Mouse (Mus musculus): ENCODE data around the gene Zc3h8. TPM values are rescaled to one million over a fixed set of nuclear protein-coding genes. Genes with fewer than 3 reads are reported as not detected.

Gene Zc3h8
- polyA plus RNA-seq, 1 experiment from 2014 or later, result 4.6 TPM

- no peaks in the 10 kb centered on the region for H3K9me3 ChIP-seq (ENCODE audit: control insufficient read depth, low read length)
- H3K9ac ChIP-seq (ENCODE audit: low read length), result no peak overlapping the region
- no peak overlapping the region for H3K4me2 ChIP-seq (replicated peaks; ENCODE audit: low read depth)
- WGBS, result 76% methylated on average over 4 of the region's 4 CpGs
- H3K36me3 ChIP-seq (ENCODE audit: control insufficient read depth, insufficient read depth, low read length), result no peaks in the 10 kb centered on the region
- no peak overlapping the region for H3K4me3 ChIP-seq (ENCODE audit: low read depth, low read length)
- no peak for ATAC-seq (ENCODE audit: low FRiP score, low TSS enrichment)
- H3K27ac ChIP-seq (replicated peaks), result no peak overlapping the region
- no peaks in the 10 kb centered on the region for H3K4me1 ChIP-seq (replicated peaks; ENCODE audit: control insufficient read depth, insufficient read depth)
- DNase-seq (ENCODE audit: low spot score), result no peak
- no peaks in the 10 kb centered on the region for H3K27me3 ChIP-seq (ENCODE audit: control insufficient read depth, insufficient read depth, low read length)
- no peak for TF ChIP-seq EP300 (optimal IDR thresholded peaks at IDR 0.05)
- no peak for TF ChIP-seq CTCF (IDR thresholded peaks at IDR 0.05; ENCODE audit: low read depth)
Measured at GRCm38 (mm10) chr2:128914978-128915377, 28.9 kb downstream of the Zc3h8 start.

GRCm38 (mm10) chr2:128903661-128904060 is 40.2 kb downstream of the Zc3h8 start:
- Histone ChIP-seq H3K4me2 (replicated peaks; ENCODE audit: low read depth) (no peak overlapping the region), H3K9ac (ENCODE audit: low read length) (no peak overlapping the region), H3K27me3 (ENCODE audit: control insufficient read depth, insufficient read depth, low read length) (no peaks in the 10 kb centered on the region), H3K9me3 (ENCODE audit: control insufficient read depth, low read length) (0 out of 2 replicates have a peak, but pooled peaks cover 6% of the 10 kb centered on the region), H3K4me3 (ENCODE audit: low read depth, low read length) (no peak overlapping the region), H3K36me3 (ENCODE audit: control insufficient read depth, insufficient read depth, low read length) (no peaks in the 10 kb centered on the region), H3K27ac (replicated peaks) (no peak overlapping the region), H3K4me1 (replicated peaks; ENCODE audit: control insufficient read depth, insufficient read depth) (no peaks in the 10 kb centered on the region)
- 62% methylated on average over 3 of the region's 3 CpGs for WGBS
- no peak for ATAC-seq (ENCODE audit: low FRiP score, low TSS enrichment)
- TF ChIP-seq CTCF (IDR thresholded peaks at IDR 0.05; ENCODE audit: low read depth) (no peak), EP300 (optimal IDR thresholded peaks at IDR 0.05) (no peak)
- no peak for DNase-seq (ENCODE audit: low spot score)

GRCm38 (mm10) chr2:128902843-128903242 is 41.0 kb downstream of the Zc3h8 start:
- Histone ChIP-seq H3K36me3 (ENCODE audit: control insufficient read depth, insufficient read depth, low read length) (no peaks in the 10 kb centered on the region), H3K4me2 (replicated peaks; ENCODE audit: low read depth) (no peak overlapping the region), H3K9me3 (ENCODE audit: control insufficient read depth, low read length) (0 out of 2 replicates have a peak, but pooled peaks cover 6% of the 10 kb centered on the region), H3K27ac (replicated peaks) (no peak overlapping the region), H3K4me3 (ENCODE audit: low read depth, low read length) (no peak overlapping the region), H3K9ac (ENCODE audit: low read length) (no peak overlapping the region), H3K4me1 (replicated peaks; ENCODE audit: control insufficient read depth, insufficient read depth) (no peaks in the 10 kb centered on the region), H3K27me3 (ENCODE audit: control insufficient read depth, insufficient read depth, low read length) (no peaks in the 10 kb centered on the region)
- 52% methylated on average over 6 of the region's 6 CpGs for WGBS
- TF ChIP-seq EP300 (optimal IDR thresholded peaks at IDR 0.05) (no peak), CTCF (IDR thresholded peaks at IDR 0.05; ENCODE audit: low read depth) (no peak)
- no peak for DNase-seq (ENCODE audit: low spot score)
- no peak for ATAC-seq (ENCODE audit: low FRiP score, low TSS enrichment)

- ATAC-seq (ENCODE audit: low FRiP score, low TSS enrichment) (peak; percentile 57), DNase-seq (ENCODE audit: low spot score) (peak; percentile 45)
- Histone ChIP-seq H3K9me3 (ENCODE audit: control insufficient read depth, low read length) (no peaks in the 10 kb centered on the region), H3K9ac (ENCODE audit: low read length) (no peak overlapping the region), H3K27ac (replicated peaks) (no peak overlapping the region), H3K4me1 (replicated peaks; ENCODE audit: control insufficient read depth, insufficient read depth) (no peaks in the 10 kb centered on the region), H3K4me3 (ENCODE audit: low read depth, low read length) (peak overlapping the region; percentile 34), H3K4me2 (replicated peaks; ENCODE audit: low read depth) (peak overlapping the region; percentile 66), H3K27me3 (ENCODE audit: control insufficient read depth, insufficient read depth, low read length) (no peaks in the 10 kb centered on the region), H3K36me3 (ENCODE audit: control insufficient read depth, insufficient read depth, low read length) (no peaks in the 10 kb centered on the region)
- TF ChIP-seq EP300 (optimal IDR thresholded peaks at IDR 0.05), result no peak
- TF ChIP-seq CTCF (IDR thresholded peaks at IDR 0.05; ENCODE audit: low read depth), result no peak
- 5% methylated on average over 29 of the region's 37 CpGs for WGBS
Measured at GRCm38 (mm10) chr2:128892180-128892721, 51.6 kb downstream of the Zc3h8 start.

GRCm38 (mm10) chr2:128890661-128891335 is 53.1 kb downstream of the Zc3h8 start:
- no peaks in the 10 kb centered on the region for H3K9me3 ChIP-seq (ENCODE audit: control insufficient read depth, low read length)
- 86% methylated on average over 4 of the region's 4 CpGs for WGBS
- no peak overlapping the region for H3K9ac ChIP-seq (ENCODE audit: low read length)
- no peaks in the 10 kb centered on the region for H3K27me3 ChIP-seq (ENCODE audit: control insufficient read depth, insufficient read depth, low read length)
- H3K27ac ChIP-seq (replicated peaks), result no peak overlapping the region
- ATAC-seq (ENCODE audit: low FRiP score, low TSS enrichment) (no peak), DNase-seq (ENCODE audit: low spot score) (no peak)
- H3K4me2 ChIP-seq (replicated peaks; ENCODE audit: low read depth), result no peak overlapping the region
- peak; percentile 42 for TF ChIP-seq CTCF (IDR thresholded peaks at IDR 0.05; ENCODE audit: low read depth)
- no peak for TF ChIP-seq EP300 (optimal IDR thresholded peaks at IDR 0.05)
- no peak overlapping the region for H3K4me3 ChIP-seq (ENCODE audit: low read depth, low read length)
- H3K36me3 ChIP-seq (ENCODE audit: control insufficient read depth, insufficient read depth, low read length), result no peaks in the 10 kb centered on the region
- no peaks in the 10 kb centered on the region for H3K4me1 ChIP-seq (replicated peaks; ENCODE audit: control insufficient read depth, insufficient read depth)

GRCm38 (mm10) chr2:128887866-128888550 is 55.9 kb downstream of the Zc3h8 start:
- no peaks in the 10 kb centered on the region for H3K36me3 ChIP-seq (ENCODE audit: control insufficient read depth, insufficient read depth, low read length)
- no peaks in the 10 kb centered on the region for H3K27me3 ChIP-seq (ENCODE audit: control insufficient read depth, insufficient read depth, low read length)
- 54% methylated on average over 6 of the region's 6 CpGs for WGBS
- no peak for TF ChIP-seq EP300 (optimal IDR thresholded peaks at IDR 0.05)
- DNase-seq (ENCODE audit: low spot score), result no peak
- H3K4me3 ChIP-seq (ENCODE audit: low read depth, low read length), result no peak overlapping the region
- no peaks in the 10 kb centered on the region for H3K9me3 ChIP-seq (ENCODE audit: control insufficient read depth, low read length)
- no peak for ATAC-seq (ENCODE audit: low FRiP score, low TSS enrichment)
- no peak overlapping the region for H3K9ac ChIP-seq (ENCODE audit: low read length)
- H3K4me1 ChIP-seq (replicated peaks; ENCODE audit: control insufficient read depth, insufficient read depth), result no peaks in the 10 kb centered on the region
- no peak overlapping the region for H3K27ac ChIP-seq (replicated peaks)
- no peak overlapping the region for H3K4me2 ChIP-seq (replicated peaks; ENCODE audit: low read depth)
